ENCODE assay signal across 8 mouse cellular contexts in the genomic region with DNA sequence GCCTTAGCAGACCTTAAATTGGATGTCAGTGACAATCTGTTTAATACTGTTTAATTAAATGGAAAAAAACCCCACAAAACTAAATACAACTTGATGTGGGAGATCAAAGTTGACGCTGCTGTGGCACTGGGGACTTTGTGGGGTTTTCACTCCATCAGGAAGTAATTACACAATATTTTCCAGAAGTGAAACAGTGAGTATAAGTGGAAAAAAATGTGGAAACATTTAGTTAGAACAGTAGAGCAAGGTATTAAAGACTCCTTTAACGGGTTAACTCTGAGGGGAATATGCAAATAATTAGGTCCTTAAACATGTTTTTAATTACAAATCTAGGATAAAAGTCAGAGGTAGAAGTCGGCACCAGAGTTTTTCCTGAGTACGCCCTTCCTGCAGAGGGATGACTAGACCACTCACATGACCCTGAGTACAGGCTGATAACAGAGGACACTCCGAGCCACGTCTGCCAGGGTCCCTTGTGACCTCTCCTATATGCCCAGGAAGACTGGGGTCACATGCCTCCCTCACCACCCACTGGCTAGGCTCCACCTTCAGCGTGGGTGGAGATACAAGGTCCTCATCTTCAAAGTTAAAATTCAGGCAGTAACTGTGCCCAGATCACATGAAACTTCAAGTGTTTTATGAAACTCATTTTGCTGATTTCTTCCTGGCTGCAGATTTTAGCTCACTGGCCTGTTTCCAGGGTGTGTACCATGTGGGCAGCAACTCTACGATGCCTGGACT.
A peak's percentile ranks its signal among the peaks of the same experiment; 100 is the strongest.
DNase-seq lines count a peak whose midpoint lies in the region; ATAC-seq lines count a peak whose summit lies in the region.

No protein-coding gene starts in this region.

- no peaks in the 10 kb centered on the region for H3K27me3 ChIP-seq in limb, embryonic 11.5 days (ENCODE audit: control insufficient read depth, insufficient read depth, low read length)

- ATAC-seq in limb, embryonic 11.5 days (ENCODE audit: insufficient number of reproducible peaks, low FRiP score, low TSS enrichment, low read depth): peak; percentile 44; the same call in 1 of the 2 replicates
- peak; percentile 81 for ATAC-seq in megakaryocyte-erythroid progenitor cell, adult 5-6 weeks (replicated peaks; ENCODE audit: low FRiP score, low TSS enrichment, poor library complexity, severe bottlenecking)

- no peak overlapping the region for H3K4me2 ChIP-seq in limb, embryonic 11.5 days (ENCODE audit: low read depth, severe bottlenecking)

- intact Hi-C loops in gastrocnemius, postnatal 14 days (cut with DNase I; ENCODE audit: low total_unique reads): no loop called here

- no peak overlapping the region for H3K9ac ChIP-seq in limb, embryonic 11.5 days (ENCODE audit: low read length)

- no peak overlapping the region for H3K4me3 ChIP-seq in limb, embryonic 11.5 days (ENCODE audit: low read depth, low read length)

- H3K36me3 ChIP-seq in limb, embryonic 11.5 days (ENCODE audit: control insufficient read depth, insufficient read depth, low read length): no peaks in the 10 kb centered on the region

- no peak overlapping the region for H3K27ac ChIP-seq in limb, embryonic 11.5 days (replicated peaks; ENCODE audit: low read depth, low read length)

- no peaks in the 10 kb centered on the region for H3K9me3 ChIP-seq in limb, embryonic 11.5 days (ENCODE audit: control insufficient read depth, low read length)

- peaks cover 12% of the 10 kb centered on the region for H3K4me1 ChIP-seq in limb, embryonic 11.5 days (ENCODE audit: control insufficient read depth, insufficient read depth, low read length)

- WGBS in limb, embryonic 11.5 days: 18% methylated on average over 8 of the region's 8 CpGs

- DNase-seq in gastrocnemius, postnatal 25 days: peak; percentile 58
- no peak for DNase-seq in gastrocnemius, postnatal 14 days
- peak; percentile 23 for DNase-seq in adipocyte (ENCODE audit: low spot score)
- DNase-seq in heart, adult 8-10 months (ENCODE audit: low spot score): peak; percentile 88
- no peak for DNase-seq in limb, embryonic 11.5 days (ENCODE audit: low spot score)
- no peak for DNase-seq in right cerebral cortex, postnatal 10 days (ENCODE audit: low spot score in 2 of 2)
- DNase-seq in layer of hippocampus, adult 9-10 months (ENCODE audit: low spot score): no peak

Comparison
In these comparisons a context has a peak if more than half of its experiments do, and no peak if none do; other contexts are left out.
1. DNase-seq: peak in gastrocnemius, postnatal 25 days (single experiment), adipocyte (single experiment) and heart, adult 8-10 months (single experiment); none in gastrocnemius, postnatal 14 days (single experiment), limb, embryonic 11.5 days (single experiment), right cerebral cortex, postnatal 10 days (0 of 2) and layer of hippocampus, adult 9-10 months (single experiment).